Mouse (Mus musculus) ovary, postnatal 10 days (tissue): Measurements from ENCODE around the gene Cmtm5.
"Not testable (repeated sequence)": the region's sequence is repeated elsewhere in the genome, so short reads cannot be mapped to it uniquely, and the experiment has no call there.

Experiments
- DNase-seq: peaks from one replicate; pipeline ENCODE4 v3.0.0; 2022; ENCODE audit warnings: low spot score

Gene Cmtm5

DNA sequence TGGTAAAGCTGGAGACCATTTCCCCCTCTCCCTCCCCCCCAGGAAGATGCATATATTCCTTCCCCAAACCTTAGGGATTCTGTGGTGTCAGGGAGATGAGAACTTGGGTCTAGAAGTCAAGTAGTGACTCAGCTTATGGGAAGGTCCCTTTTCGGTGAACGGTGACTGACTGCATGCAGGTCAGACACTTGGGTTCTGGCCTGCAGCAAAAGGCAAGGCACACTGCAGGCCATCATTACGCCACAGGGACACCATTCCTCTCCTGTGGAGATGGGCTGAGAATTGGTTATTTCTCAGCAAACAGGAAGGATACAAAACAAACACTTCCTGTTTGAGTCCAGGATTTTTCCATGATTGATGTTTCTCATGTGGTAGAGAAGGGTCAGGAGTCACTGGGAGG is 23.1 kb downstream of the Cmtm5 start:
- DNase-seq, result no peak

DNA sequence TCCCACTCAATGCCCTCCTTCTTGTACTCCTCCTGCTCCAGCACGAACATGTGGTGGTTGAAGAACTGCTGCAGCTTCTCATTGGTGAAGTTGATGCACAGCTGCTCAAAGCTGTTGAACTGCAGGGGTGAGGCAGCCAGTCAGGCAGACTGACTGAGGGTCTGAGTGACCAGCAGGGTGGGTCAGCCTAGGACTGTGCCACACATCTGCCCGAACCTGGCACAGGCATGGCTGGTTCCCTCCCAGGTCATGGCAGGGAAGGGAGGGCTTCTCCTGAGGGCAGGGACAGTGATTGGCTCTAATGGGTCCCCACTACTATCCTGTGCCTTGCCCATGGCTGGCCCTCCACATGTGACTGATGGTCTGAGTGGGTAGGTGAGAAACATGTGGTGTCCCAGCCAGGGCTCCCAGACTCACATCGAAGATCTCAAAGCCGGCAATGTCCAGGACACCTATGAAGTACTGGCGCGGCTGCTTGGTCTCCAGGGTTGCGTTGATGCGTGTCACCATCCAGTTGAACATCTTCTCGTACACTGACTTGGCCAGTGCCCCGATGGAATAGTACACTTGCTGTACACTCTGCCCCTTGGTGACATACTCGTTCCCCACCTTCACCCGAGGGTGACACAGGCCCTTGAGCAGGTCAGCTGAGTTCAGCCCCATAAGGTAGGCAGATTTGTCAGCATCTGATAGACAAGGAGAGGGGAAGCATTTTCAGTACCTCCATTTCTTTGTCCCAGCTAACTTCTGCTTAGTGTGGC is 24.0 kb downstream of the Cmtm5 start:
- DNase-seq, result not testable (repeated sequence)

GRCm38 (mm10) chr14:54960769-54961168 is 24.7 kb downstream of the Cmtm5 start:
- DNase-seq, result no peak

GRCm38 (mm10) chr14:54961487-54961886 is 25.4 kb downstream of the Cmtm5 start:
- DNase-seq, result no peak

DNA sequence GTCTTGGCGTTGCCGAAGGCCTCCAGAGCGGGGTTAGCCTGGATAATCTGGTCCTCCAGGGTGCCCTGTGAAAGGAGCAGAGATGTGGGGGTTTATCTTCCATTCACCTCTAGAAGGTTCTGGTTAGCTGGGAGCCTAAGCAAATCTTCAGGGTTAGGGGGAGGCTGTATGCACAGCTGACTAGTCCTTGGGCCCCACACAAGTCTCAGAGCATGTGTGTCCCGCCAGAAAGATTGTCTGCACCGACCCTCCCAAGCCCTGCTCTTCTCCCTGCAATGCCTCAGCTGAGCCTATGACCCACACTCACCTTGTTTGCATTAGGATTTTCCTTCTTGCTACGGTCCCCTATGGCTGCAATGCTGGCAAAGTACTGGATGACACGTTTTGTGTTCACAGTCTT is 26.7 kb downstream of the Cmtm5 start:
- DNase-seq, result no peak

DNA sequence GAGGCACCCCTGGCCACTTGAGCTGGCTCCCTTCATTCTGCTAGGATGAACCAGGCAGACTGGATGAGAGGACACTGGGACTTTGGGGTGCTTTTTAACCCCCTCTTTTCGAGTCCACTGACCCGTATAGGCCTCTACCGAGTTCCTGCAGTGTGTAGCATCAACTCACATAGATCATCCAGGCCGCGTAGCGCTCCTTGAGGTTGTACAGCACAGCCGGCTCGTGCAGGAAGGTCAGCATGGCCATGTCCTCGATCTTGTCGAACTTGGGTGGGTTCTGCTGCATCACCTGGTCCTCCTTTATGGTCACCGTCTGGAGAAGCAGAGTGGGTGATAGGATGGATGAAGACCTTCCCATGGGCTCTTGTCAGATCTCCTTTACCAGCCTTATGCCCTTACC is 27.7 kb downstream of the Cmtm5 start:
- DNase-seq, result no peak

DNA sequence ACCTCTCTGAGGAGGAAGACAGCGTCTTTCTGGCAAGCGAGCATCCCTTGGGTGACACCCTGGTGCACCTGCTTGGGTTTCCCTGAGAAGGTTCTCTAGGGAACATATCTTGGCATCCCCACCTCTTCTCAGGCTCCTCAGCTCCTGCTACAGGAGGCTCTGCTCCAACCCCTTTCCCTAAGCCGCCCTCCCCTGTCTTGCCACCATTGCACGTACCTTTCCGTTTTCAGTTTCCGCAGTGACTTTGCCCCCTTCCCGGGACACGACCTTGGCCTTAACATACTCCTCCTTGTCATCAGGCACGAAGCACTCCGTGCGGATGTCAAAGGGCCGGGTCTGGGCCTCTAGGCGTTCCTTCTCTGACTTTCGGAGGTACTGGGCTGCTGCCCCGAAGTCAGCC is 29.0 kb downstream of the Cmtm5 start:
- DNase-seq, result no peak

- no peak for DNase-seq
Measured at GRCm38 (mm10) chr14:54965631-54966030, 29.6 kb downstream of the Cmtm5 start.

DNA sequence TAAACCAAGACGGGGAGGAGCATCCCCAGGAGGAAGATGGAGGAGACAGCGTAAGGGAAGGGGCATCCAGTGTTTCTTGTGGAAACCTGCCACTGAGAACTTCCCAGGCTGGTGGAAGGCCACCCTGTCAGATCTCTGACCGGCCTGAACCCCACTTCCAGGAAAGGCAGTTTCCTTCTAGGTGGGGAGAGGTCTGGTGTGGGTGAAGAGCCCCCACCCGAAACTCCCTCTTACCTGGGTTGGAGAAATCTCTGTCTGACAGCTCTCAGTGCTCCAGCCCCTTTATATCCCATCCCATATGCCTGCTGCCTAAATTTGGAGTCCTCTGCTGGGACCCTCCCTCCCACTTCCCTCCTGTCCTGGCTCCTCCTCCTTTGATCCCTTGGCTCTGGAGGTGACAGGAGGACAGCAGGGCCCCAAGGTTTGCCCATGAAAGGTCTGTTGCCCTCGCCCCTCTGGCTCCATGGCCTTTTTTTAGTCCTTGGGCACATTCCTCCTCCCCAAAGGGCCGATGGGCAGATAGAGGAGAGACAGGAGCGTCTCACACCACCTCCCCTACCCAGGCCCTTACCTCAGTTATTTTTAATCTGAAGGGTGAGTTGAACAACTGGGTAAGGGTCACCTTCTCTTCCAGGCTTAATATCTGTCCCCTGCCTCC is 30.4 kb downstream of the Cmtm5 start, which contains the start of gene Myh6:
TSS of gene Myh6 (minus strand) at position 608 of the 658 bp plus-strand sequence.
- no peak for DNase-seq

DNA sequence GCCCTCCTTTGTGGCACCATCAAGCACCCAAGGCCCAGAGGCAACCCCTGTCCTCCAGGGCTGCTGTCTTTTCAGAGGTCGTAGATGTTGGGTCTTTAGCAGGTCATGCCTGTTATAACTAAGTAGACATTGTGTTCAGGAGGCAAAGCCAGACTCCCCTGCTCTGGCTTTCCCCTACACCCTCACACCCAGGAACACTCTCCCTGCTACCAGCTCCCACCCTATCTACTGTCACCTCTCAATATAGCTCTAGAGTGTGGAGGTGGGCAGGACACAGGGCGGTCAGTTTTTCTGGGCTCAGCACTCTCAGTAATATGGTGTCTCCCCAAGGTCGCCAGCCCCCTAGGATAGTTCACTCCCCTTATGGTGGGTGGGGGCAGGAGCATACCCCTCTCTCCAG is 31.8 kb downstream of the Cmtm5 start:
- no peak for DNase-seq

DNA sequence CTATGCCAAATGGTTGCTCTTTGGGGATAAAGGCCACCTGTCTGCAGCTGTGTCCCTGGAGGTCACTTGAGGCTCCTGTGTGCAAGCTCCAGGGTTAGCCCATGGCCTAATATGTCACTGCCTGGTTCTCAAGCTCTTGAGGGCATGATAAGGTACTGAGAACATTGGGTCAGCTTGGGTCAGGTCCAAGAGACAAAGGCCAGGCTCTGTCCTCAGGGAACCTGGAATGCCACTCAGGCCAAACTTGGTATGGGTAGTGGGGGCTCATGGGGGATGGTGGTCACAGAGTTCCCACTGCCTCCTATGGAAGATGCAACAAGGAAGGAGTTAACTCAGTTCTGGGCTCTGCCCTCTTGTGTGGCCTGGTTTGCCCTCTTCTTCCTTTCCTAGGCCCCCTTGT is 32.3 kb downstream of the Cmtm5 start:
- no peak for DNase-seq

- not testable (repeated sequence) for DNase-seq
Measured at GRCm38 (mm10) chr14:54972786-54973185, 36.7 kb downstream of the Cmtm5 start.

- no peak for DNase-seq
Measured at GRCm38 (mm10) chr14:54974068-54974791, 38.2 kb downstream of the Cmtm5 start.

- DNase-seq, result no peak
Measured at GRCm38 (mm10) chr14:54976633-54977032, 40.6 kb downstream of the Cmtm5 start, which contains the start of gene Gm17428. Gene Gm17428 (plus strand): TSS chr14:54976933.

GRCm38 (mm10) chr14:54978664-54979063 is 42.6 kb downstream of the Cmtm5 start:
- no peak for DNase-seq

- no peak for DNase-seq
Measured at GRCm38 (mm10) chr14:54981934-54982333, 45.9 kb downstream of the Cmtm5 start.

GRCm38 (mm10) chr14:54988350-54988874 is 52.4 kb downstream of the Cmtm5 start:
- DNase-seq, result not testable (repeated sequence)
